Mouse (Mus musculus) intestine, postnatal 0 days (tissue): Measurements from ENCODE around the gene Pcca. TPM values are rescaled to one million over a fixed set of nuclear protein-coding genes. Genes with fewer than 3 reads are reported as not detected.

Experiments used
- ATAC-seq: fragments of 200-750 bp; cut with Nextera tagmentation; 2 replicates; pipeline ENCODE4 v1.8.0; 2017; ENCODE audit warnings: mild to moderate bottlenecking, moderate TSS enrichment, moderate library complexity
- H3K27ac ChIP-seq: fragments of 300-500 bp; sonication (generic); 2 replicates; pipeline ENCODE4 v1.5.1; 2014; ENCODE audit warnings: mild to moderate bottlenecking, low read depth, low read length, moderate library complexity
- H3K27me3 ChIP-seq: fragments of 300-500 bp; sonication (generic); replicated peaks from 2 replicates; pipeline ENCODE4 v1.6.1; 2014; ENCODE audit warnings: low read length, mixed read lengths; ENCODE audit not compliant: control insufficient read depth, insufficient read depth
- H3K36me3 ChIP-seq: fragments of 300-500 bp; sonication (generic); 2 replicates; pipeline ENCODE4 v1.6.1; 2014; ENCODE audit warnings: mild to moderate bottlenecking, moderate library complexity; ENCODE audit not compliant: control insufficient read depth, insufficient read depth
- H3K4me1 ChIP-seq: fragments of 300-500 bp; sonication (generic); replicated peaks from 2 replicates; pipeline ENCODE4 v1.6.1; 2014; ENCODE audit warnings: antibody characterized with exemption, low read length, mixed read lengths; ENCODE audit not compliant: control insufficient read depth, insufficient read depth
- H3K4me2 ChIP-seq: fragments of 300-500 bp; sonication (generic); replicated peaks from 2 replicates; pipeline ENCODE4 v1.6.1; 2014; ENCODE audit warnings: low read depth, mild to moderate bottlenecking, moderate library complexity
- H3K4me3 ChIP-seq: fragments of 300-500 bp; sonication (generic); 2 replicates; pipeline ENCODE4 v1.5.1; 2014; ENCODE audit warnings: low read depth, low read length
- H3K9ac ChIP-seq: fragments of 300-500 bp; sonication (generic); 2 replicates; pipeline ENCODE4 v1.6.1; 2014; ENCODE audit warnings: mild to moderate bottlenecking, low read depth, low read length
- H3K9me3 ChIP-seq: fragments of 300-500 bp; sonication (generic); 2 replicates; pipeline ENCODE4 v1.6.1; 2016; ENCODE audit warnings: mixed run types; ENCODE audit not compliant: control insufficient read depth
- CTCF ChIP-seq: sonication (generic); IDR thresholded peaks from 2 replicates; pipeline ENCODE4 v1.5.1; 2016; ENCODE audit warnings: low read depth, mild to moderate bottlenecking, control low read depth, antibody characterized with exemption, moderate library complexity
- WGBS: fragments of 180-500 bp; shearing (Covaris S2); extraction: QIAGEN DNeasy Blood & Tissue Kit; methylation state at CpG from one replicate; pipeline ENCODE4 v1.1.7; 2014; 5-methylcytosine and 5-hydroxymethylcytosine counted together
- polyA plus RNA-seq: library from polyadenylated mRNA; unstranded; fragments of >200 nt; fragmentation: Nextera tagmentation; extraction: Ambion mirVana; gene quantifications from 2 replicates; pipeline ENCODE4 v1.2.1, GENCODE M21; 2015

The Pcca gene
- polyA plus RNA-seq, 1 experiment from 2014 or later = 5.9 TPM

DNA sequence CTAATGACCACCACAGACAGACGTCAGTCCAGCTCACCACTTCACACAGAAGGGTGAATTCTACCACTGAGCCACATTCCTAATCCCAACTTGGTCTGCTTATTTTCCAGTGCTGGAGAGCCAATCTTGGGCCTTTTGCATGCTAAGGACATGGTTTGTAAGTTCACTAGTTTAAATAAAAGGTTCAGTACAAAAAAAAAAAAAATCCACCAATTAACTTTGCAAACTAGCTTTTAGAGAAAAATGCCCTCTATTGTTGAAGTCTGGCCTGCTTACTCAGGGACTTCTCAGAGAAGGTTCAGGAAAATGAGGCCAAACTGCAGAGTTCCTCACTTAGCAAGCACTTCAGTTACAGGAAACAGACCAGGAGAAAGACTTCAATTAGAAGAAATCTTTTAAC is 378.0 kb downstream of the Pcca start:
- Histone ChIP-seq H3K36me3 (no peaks in the 10 kb centered on the region), H3K27me3 (no peaks in the 10 kb centered on the region), H3K4me1 (peaks cover 4% of the 10 kb centered on the region; the same call in 1 of the 2 replicates), H3K9ac (0 out of 2 replicates have a peak overlapping the region, but pooled peaks have one; percentile 73), H3K27ac (no peak overlapping the region; the same call in 1 of the 2 replicates), H3K9me3 (no peaks in the 10 kb centered on the region), H3K4me3 (peak overlapping the region; percentile 65), H3K4me2 (peak overlapping the region; percentile 84)
- WGBS = 19% methylated on average over 1 of the region's 1 CpGs
- no peak for ATAC-seq
- TF ChIP-seq CTCF = no peak

- H3K9ac ChIP-seq = peak overlapping the region; percentile 73
- H3K4me1 ChIP-seq = peaks cover 4% of the 10 kb centered on the region; the same call in 1 of the 2 replicates
- peak; percentile 84 for ATAC-seq
- H3K9me3 ChIP-seq = no peaks in the 10 kb centered on the region
- H3K36me3 ChIP-seq = no peaks in the 10 kb centered on the region
- H3K27me3 ChIP-seq = no peaks in the 10 kb centered on the region
- peak overlapping the region; percentile 84 for H3K4me2 ChIP-seq
- H3K27ac ChIP-seq = peak overlapping the region; percentile 90
- WGBS = under 1% methylated on average over 56 of the region's 58 CpGs
- H3K4me3 ChIP-seq = peak overlapping the region; percentile 65
- peak; percentile 39; the same call in 1 of the 2 replicates for TF ChIP-seq CTCF
Observed at GRCm38 (mm10) chr14:122912812-122913498, 378.8 kb downstream of the Pcca start.

- Histone ChIP-seq H3K36me3 (no peaks in the 10 kb centered on the region), H3K27me3 (no peaks in the 10 kb centered on the region), H3K9ac (peak within 1 kb of the TSS; percentile 73), H3K4me1 (peaks cover 4% of the 10 kb centered on the region; the same call in 1 of the 2 replicates), H3K4me3 (peak within 1 kb of the TSS; percentile 65), H3K9me3 (no peaks in the 10 kb centered on the region), H3K27ac (peak within 1 kb of the TSS; percentile 90), H3K4me2 (peak within 1 kb of the TSS; percentile 84)
- WGBS = 77% methylated on average over 6 of the region's 6 CpGs
- ATAC-seq = no peak
- no peak for TF ChIP-seq CTCF
Observed at GRCm38 (mm10) chr14:122913657-122914056, 379.5 kb downstream of the Pcca start, which contains the start of gene Ggact. Gene Ggact, minus strand, starts transcription at chr14:122913757.

DNA sequence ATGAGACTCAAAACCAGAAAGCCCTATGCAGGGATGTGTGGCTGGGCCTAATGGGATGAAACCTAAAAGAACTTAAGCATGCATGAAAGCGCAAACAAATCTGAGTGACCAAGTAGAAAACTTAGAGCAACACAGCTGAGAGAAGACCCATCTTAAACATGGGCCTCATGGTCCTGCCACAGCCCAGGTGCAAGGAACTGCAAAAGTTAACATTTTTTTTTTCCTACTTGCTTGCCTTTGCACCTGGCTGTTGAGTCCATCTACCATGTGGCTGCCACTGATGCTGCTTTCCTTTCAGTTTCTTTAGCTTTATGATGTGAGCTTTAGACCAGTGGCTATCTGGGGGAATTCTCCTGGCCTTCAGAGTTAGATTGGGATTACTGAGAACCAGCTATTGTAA is 383.6 kb downstream of the Pcca start:
- no peak overlapping the region for H3K27ac ChIP-seq
- no peak overlapping the region for H3K4me3 ChIP-seq
- H3K27me3 ChIP-seq = no peaks in the 10 kb centered on the region
- no peaks in the 10 kb centered on the region; the same call in 1 of the 2 replicates for H3K4me1 ChIP-seq
- no peak for TF ChIP-seq CTCF
- ATAC-seq = 0 out of 2 replicates have a peak, but pooled peaks have one; percentile 23
- H3K4me2 ChIP-seq = no peak overlapping the region
- no peak overlapping the region for H3K9ac ChIP-seq
- no peaks in the 10 kb centered on the region for H3K36me3 ChIP-seq
- no peaks in the 10 kb centered on the region for H3K9me3 ChIP-seq
- WGBS = 89% methylated on average over 1 of the region's 1 CpGs

- Histone ChIP-seq H3K4me3 (no peak overlapping the region), H3K36me3 (peaks cover 10% of the 10 kb centered on the region; the same call in 1 of the 2 replicates), H3K9ac (no peak overlapping the region), H3K27me3 (no peaks in the 10 kb centered on the region), H3K4me2 (no peak overlapping the region), H3K9me3 (no peaks in the 10 kb centered on the region), H3K4me1 (no peaks in the 10 kb centered on the region), H3K27ac (no peak overlapping the region)
- whole genome bisulfite sequencing = 65% methylated on average over 5 of the region's 5 CpGs
- no peak for ATAC-seq
- no peak for TF ChIP-seq CTCF
Observed at GRCm38 (mm10) chr14:122920011-122920410, 385.9 kb downstream of the Pcca start.

GRCm38 (mm10) chr14:122936460-122936859 is 402.3 kb downstream of the Pcca start:
- no peak for ATAC-seq
- Histone ChIP-seq H3K4me3 (no peak overlapping the region), H3K27me3 (no peaks in the 10 kb centered on the region), H3K36me3 (peaks cover 28% of the 10 kb centered on the region), H3K9ac (no peak overlapping the region), H3K4me2 (no peak overlapping the region), H3K27ac (no peak overlapping the region), H3K4me1 (no peaks in the 10 kb centered on the region), H3K9me3 (no peaks in the 10 kb centered on the region)
- 93% methylated on average over 1 of the region's 1 CpGs for WGBS
- TF ChIP-seq CTCF = no peak

Other genes with a start within 250 kb of the Pcca start
- not detected in 2 replicates for gene Gm5089, start 83.2 kb upstream of the Pcca start, polyA plus RNA-seq
- gene Zic5, start 68.6 kb upstream of the Pcca start, polyA plus RNA-seq = not detected in 2 replicates
- gene Zic2, start 58.9 kb upstream of the Pcca start, polyA plus RNA-seq = not detected in 2 replicates
- not detected in 2 replicates for gene Gm10837, start 43.7 kb upstream of the Pcca start, polyA plus RNA-seq